Mouse (Mus musculus) T-cell, adult 2 months (primary cell): Measurements from ENCODE around the gene Fbxo10.
A peak's percentile ranks its signal among the peaks of the same experiment; 100 is the strongest.
"Not testable (repeated sequence)": the region's sequence is repeated elsewhere in the genome, so short reads cannot be mapped to it uniquely, and the experiment has no call there.

Experiments
- DNase-seq: peaks from one replicate; pipeline ENCODE4 v3.0.0; 2022; ENCODE audit warnings: low spot score

Gene Fbxo10

DNA sequence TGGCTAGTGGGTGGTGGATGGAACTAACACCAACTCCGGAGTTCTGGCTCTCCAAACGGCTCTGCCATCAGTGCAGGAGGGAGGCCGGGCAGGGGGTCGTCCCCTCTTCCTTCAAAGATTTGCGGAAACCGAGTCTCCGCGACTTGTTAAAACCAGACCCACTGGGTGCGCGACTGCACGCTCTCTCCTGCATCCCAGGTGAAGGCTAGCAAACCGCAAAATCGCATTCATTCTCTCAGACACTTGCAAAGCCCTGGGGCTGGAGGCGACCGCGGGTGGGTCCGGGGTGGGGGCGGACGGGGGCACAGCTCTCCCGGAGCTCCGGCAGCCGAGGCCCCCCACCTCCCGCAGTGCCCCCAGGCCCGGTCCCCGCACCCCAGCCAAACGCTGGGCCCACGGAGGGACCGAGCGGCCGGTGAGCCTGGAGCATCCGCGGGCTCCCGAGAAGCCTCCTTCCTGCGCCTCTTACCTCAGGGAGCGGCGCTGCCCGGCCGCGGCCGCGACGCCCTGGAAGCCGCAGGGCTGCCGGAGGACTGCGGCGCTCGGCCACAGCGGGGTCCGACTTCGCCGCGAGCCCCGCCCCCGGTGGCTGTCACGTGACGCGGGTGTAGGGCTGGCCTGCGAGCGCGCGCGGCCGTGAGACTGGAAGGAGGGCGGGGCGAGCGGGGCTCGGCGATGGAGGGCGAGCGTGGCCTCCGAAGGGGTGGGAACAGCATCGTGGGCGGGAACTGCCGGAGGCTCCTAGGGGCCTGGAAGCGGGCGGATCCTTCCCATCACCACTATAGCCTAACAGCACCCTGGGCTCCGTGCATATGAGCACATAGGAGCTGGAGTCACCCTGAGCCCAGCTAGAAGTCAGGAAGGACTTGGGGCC, at the start of gene Fbxo10:
Gene Fbxo10, minus strand, starts transcription at position 584 of the 874 bp plus-strand sequence.
- DNase-seq = peak; percentile 75

DNA sequence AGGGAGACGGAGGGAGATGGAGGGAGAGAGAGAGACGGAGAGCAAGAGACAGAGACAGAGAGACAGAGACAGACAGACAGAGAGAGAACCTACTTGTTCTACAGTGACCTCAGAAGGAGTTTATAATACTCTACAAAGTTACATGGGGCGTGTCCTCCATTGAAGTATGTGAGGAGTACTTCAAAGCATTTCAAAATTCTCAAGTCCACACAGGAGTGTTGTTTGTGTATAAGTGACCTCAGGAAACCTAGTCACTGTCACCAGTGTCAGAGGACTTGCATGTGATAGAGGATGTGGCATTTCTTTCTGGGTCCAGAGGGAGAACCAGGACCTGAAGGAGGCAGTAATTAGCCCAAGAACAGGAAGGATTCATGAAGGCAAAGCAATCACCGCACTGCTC, 46.6 kb upstream of the Fbxo10 start:
- DNase-seq = no peak

DNA sequence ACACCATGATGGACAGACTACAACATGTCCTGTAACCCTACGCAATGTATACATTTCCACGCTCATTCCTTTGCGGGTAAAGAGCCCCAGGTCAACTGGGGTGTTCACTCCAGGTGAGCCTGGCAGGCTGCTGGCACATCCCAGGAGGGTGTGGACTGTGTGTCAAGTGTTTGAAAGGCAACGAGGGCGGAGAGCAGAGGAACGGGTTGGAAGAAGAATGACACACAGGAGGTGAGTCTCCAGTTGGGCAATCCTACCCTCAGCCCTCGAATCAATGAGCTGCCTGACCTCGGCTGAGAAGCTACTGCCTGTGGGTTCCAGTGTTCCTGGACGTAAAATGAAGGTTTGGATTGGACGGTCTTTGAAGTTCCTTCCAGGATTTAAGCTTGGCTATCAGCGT, 36.9 kb upstream of the Fbxo10 start:
- DNase-seq = no peak

DNA sequence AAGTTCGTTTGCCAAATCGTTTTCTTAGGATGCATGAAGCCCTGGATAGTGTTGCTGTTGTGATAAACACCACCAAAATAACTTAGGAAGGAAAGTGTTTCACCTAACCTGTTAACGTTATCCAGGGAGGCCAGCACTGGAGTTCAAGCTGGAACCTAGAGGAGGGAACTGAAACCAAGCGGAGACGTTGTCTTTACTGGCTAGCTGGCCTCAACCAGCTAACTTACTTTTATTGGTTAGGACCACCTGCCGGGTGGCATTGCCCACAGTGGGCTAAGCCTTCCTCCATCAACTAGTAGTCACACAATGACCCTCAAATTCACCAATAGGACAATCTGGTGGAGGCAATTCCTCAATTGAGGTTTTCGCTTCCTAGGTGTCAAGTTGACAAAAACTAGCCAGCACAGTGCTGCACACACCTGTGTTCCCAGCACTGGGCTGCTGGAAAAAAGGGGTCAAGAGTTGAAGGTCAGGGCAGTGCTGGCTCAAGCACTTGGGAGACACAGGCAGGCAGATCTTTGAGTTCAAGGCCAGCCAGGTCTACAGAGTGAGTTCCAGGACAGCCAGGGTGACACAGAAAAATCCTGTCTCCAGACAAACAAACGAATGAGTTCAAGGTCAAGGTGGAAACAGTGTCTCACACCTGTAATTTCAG, 24.2 kb upstream of the Fbxo10 start:
- DNase-seq = no peak

DNA sequence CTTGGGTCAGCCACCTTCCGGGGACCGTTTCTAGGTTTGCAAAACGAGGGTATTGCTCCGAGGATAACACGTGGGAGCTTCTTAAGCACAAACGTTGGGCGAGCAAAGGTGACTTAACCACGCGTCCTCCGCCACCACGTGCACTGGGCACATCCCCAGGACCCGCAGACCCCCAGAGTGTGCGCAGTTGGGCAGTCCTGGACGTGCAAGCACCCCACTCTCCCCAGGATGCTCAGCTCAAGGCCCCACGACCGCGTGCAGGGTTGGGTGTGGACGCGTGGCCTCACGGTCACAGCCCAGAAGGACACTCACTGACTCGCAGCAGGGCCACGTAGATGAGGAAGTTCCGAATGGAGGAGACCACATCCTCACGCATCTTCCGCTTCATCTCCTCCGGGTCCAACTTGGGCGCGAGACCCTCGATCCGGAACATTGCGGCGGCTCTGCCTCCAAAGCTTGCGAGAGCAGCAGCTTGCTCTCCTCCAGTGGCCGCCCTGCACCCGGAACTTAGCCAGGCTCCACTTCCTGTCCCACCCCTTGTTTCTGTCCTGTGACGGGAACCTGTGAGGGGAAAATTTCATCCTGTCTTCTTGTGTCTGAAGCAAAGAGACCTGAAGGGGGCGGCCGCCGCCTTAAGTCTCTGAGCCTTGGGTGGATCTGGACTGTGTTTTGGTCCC, 23.3 kb upstream of the Fbxo10 start, which contains the start of gene Tomm5:
Gene Tomm5, minus strand, starts transcription at position 514 of the 677 bp plus-strand sequence.
- peak; percentile 91 for DNase-seq

DNA sequence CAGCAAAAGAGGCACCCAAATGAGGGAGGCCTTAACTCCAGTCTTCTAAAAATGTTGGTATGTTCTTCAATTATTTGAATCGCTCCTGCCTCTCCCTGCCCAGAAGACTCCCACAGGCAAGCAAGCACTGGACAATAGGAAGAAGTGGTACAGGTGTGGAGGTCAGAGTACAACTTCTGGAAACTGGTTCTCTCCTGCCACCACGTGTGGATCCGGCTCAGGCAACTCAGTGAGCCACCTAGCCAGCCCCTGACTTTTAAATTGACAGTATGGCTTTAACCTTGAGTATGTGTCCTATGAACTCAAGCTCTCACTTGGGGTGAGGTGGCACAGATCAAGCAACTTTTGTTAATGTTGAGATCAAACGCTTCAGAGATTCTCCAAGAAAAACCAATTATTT, 22.7 kb upstream of the Fbxo10 start:
- no peak for DNase-seq

DNA sequence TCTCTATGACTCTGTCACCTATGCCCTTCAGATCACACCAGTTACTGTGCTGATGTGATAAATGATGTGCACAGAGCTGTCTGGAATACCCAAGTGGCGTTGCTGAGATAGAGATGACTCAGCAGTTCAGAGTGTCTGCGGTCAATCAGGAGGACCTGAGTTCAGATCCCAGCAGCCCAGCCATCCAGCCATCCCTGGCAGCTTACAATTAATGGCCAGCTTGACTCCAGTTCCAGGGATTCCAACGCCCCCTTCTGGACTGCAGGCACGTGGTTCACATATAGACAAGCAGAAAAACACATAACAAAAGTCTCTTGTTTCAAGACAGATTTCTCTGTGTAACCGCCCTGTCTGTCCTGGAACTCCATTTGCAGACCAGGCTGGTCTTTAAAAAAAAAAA, 22.0 kb upstream of the Fbxo10 start:
- DNase-seq = no peak

DNA sequence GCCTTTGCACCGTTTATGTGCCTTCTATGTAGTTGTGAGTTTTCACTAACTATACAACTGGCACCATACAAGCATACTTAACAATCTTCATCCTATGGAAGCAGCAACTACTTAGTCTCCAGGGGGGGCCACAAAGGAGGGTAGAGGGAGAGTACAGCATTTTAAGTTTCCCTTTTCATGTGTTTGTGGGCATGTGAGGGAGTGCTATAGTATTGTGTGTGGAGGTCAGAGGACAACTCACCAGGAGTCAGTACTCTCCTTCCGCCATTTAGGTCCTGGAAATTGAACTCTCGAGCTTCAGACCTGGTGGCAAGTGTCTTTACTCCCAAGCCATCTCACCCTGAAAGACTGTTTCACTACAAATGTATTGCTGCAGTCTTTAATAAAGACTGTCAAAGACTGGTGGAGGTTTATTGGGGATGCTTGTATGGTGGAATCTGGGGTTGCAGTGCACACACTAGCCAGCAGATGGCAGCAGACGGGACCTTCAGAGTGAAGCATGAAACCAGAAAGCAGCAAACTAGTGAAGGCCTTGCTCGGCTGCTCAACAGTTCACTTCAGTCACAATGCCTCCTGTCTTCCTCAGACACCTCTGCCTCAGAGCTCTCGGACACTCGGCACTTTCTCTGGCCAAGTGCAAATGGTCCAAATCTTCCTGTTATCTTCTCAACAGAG, 12.9 kb upstream of the Fbxo10 start:
- DNase-seq = peak; percentile 41

DNA sequence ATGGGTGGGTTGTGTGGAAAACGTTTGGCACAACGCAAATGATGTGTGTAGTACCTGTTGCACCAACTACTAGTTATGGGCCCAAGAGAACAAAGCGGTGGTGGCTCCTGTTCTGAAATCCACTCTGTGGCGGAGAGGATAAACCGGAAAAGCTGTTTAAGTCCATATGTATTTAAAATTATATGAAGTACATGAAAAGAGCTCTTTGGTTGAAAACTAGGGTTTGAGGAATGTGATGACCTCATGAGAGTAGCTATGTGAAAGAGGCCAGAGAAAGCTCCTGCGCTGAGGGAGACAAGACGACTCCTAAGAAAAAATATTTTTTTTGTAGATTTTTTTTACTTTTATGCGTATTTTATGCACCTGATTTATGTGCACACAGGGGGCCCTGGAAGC, 489 bp upstream of the Fbxo10 start:
- no peak for DNase-seq

DNA sequence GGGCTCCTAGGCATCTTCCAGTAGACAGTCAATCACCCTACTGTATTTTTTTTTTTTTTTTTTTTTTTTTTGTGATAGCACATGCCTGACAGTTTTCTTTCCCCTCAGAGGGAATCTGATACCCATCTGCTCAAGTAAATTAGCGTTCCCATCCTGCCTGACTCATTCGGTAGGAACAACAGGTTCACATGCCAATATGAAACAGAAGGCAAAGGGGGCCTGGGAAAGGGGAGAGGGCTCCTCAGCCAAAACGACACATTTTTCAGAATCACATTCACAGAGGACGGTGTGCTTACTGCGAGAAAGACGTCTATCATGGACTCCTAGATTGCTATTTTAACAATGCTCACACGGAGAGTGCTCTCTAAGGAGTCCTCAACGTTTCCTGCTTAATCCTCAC, 917 bp downstream of the Fbxo10 start:
- DNase-seq = no peak

DNA sequence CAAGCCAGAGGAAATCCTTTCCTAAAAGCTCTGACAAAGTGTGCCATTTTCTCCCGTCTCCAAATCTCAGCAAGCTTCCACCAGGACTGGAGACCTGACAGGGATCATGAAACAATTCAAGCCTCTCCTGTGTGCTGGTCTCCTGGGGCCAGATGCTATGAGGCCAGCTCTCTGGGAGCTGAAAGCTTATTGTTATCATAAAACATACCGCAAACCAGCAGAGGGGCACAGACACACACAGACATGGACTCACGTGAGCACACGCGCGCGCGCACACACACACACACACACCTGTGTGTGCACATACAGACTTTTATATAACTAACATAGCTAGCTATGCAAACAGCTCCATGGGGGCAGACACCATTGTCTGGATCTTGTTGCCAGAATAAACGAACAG, 1.5 kb downstream of the Fbxo10 start:
- no peak for DNase-seq

DNA sequence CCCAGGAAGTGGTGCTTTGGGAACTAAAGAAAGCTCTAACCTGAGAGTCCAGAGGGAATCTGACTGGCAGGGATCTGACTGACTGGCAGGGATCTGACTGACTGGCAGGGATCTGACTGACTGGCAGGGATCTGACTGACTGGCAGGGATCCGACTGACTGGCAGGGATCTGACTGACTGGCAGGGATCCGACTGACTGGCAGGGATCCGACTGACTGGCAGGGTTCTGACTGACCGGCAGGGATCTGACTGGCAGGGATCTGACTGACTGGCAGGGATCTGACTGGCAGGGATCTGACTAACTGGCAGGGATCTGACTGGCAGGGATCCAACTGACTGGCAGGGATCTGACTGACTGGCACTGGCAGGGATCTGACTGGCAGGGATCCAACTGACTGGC, 3.4 kb downstream of the Fbxo10 start:
- DNase-seq = not testable (repeated sequence)

DNA sequence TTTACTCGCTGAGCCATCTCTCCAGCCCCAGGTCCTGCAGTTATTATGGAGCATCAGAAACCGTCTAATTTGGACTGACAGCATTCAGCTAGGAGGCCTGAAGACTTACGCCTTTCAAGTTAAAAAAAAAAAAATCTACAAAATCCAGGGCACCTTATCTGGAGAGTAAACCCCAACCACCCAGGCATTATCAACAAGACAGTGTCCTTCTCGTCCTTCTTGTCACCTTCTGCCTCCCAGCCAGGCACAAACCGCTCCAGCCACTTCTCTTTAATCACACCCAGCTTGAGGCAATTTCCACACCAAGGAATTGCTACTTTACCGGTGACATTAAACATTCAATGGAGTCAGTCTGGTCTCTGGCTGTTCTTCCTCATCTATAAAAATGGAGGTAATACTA, 10.9 kb downstream of the Fbxo10 start:
- no peak for DNase-seq

DNA sequence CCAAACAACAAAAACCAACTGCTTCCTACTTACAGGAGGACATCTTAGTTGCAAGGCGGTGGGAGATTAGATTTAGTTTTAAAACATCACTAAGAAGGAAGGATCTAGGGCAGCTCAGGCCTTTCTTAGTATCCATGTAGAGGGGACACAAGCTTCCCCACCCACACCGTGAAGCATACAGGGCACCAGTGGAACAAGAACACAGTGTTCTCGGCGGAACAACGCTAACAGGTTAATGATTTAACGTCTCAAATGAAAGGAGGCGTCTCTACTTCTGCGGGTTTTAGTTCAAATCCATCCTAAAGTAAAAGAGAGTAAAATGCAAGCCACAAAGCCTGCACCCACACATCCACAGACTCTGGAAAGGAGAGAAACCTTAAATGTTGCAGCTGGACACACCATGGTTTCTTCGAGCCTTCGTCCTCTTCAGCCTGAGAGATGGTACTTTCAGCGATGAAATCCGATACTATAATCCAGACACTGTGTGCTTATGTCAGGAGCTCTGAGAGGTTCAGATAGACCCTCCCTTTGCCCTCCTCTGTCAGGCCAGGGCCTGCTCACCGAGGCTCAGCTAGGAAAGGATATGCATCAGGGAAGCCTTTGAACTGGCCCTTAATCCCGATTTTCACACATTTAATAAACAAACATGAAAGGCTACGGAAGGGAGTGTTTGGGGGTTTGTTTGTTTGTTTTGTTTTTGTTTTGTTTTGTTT, 12.0 kb downstream of the Fbxo10 start:
- DNase-seq = no peak

DNA sequence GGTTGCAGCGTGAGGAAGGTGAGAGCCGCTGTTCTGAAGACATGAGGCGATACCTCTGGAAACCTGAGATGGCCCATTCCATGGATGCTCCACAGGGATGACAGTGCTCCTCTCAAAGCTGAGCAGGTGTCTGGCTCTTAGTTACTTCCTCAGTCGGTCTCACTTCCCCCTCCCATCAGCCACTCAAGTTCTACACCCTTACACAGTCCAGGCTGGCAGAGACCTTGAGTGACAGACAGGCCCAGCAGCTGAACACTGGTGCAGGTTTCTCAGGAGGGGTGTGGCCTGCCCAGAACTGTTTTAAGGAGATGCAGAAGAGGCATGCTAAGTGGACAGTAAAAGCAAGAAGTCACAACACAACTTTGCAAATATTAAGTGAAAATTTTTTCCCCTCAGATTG, 16.7 kb downstream of the Fbxo10 start:
- DNase-seq = no peak

DNA sequence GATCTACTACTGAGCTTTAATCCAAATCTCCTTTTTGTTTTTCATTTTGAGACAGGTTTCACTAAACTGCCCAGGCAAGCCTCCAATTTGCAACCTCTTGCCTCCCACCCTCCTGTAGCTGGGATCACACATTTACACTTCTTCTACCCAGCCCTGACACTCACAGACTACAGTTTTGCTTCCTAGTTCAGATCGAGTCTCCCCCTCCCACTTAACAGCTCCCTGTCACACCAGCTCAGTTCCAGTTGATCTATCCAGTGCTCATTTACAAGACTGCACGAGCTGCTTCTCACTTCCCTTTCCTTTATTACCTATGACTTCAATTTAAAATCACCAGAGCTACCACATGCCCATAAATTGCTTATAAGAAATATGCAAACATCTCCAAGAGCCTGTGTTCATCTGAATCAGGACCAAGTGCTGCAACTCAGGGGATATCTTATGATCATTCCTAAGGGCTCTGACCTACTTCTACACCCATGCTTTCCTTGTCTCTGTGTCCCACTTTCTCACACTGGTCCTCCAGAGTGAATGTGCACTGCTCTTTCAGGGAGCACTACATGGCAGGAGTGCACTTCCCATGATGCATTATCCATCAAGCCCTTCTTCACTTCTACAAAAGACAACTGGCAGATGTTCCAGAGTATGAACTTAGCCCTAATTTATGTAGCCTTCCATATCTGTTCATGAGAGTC, 18.2 kb downstream of the Fbxo10 start:
- DNase-seq = no peak

DNA sequence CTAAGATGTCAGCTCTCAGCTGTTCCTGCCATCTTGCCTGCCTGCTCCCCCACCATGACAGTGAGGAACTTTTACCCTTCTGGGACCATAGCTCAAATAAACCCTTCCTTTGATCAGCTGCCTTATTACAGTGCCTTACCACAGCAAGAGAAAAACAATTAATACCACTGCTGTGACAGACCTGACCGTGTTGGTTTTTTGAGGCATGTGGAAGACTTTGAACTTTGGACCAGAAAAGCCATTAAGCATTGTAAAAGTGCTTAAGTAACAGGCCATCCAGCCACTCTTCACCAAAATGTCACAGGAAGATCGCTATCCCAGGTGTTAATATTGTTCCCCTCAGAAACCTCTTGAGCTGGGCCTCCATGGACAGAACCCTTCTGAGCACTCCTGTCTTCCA, 19.8 kb downstream of the Fbxo10 start:
- DNase-seq = no peak

DNA sequence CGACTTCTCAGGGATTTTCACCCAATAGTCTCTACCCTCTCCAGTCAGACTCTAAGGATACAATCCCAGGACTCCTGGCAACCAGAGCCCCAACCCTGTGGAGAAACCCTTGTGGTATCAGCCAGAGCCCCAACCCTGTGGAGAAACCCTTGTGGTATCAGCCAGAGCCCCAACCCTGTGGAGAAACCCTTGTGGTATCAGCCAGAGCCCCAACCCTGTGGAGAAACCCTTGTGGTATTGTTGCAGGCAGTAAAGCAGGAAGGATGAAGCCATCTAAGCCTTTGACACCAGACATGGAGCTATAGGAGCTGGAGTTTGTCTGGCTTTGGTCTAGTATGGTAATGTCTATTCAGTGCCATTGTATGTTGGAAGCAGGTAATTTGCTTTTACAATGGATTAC, 20.6 kb downstream of the Fbxo10 start:
- DNase-seq = not testable (repeated sequence)

DNA sequence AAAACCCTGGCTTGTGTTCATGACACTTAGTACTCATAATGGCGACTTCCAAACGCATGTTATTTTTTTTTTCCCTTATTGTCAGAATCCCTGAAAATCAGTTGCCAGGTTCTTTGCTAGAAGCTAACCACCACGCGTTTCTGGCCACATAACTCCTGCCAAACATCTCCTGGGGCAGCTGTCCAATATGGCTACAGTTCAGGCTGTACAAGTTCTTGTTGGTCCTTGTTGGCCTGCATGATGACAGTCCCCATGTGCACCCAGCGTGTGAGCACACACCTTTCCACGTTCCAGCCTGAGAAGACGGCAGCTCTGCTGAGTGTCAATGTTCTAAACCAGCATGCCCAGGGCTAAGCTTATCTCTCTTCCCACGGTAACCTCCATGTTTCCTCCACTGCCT, 29.0 kb downstream of the Fbxo10 start:
- DNase-seq = no peak

DNA sequence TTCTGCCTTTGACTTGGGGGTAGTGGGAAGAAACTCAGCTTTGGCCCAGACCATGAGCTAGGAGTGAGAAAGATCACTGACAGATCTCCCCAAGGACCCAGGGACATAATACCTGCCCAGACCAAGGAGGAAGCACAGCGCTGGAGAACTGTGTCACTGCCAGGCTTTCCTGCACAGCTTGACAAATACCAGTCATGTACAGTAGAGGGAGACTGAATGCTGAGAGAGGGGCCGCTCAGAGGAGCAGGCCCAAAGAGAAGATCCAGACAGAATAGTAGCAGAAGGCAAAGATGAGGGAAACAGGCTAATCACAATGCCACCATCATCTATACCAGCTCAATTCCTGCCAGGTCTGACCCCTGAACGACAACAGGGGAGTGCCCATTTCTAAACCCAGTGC, 29.5 kb downstream of the Fbxo10 start:
- DNase-seq = no peak

DNA sequence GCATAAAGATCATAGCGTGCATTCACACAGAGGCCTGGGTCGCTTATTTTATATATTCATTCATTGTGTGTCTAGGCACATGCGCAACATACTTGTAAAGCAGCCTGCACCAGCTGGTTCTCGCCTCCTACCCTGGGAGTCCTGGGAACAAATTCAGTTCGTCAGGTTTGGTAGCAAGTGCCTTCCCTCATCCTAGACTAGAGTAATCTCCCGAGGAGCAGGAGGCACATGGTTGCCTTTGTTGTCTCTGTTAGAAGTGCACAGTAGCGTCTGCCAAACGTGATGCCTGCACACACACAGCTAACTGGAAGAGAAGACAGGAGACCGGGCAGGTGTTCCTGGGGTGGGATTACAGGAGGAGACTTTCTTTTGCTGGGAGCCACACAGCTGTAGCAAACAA, 36.4 kb downstream of the Fbxo10 start:
- DNase-seq = no peak
